Mouse (Mus musculus) erythroid progenitor cell, adult 5-6 weeks (primary cell): Measurements from ENCODE around the gene Sh3pxd2a. TPM values are rescaled to one million over a fixed set of nuclear protein-coding genes. Genes with fewer than 3 reads are reported as not detected.

Source experiments
- ATAC-seq: replicated peaks from 2 replicates; pipeline ENCODE4 v1.8.0; 2016; ENCODE audit warnings: moderate number of reproducible peaks, mild to moderate bottlenecking, moderate TSS enrichment, inconsistent platforms; ENCODE audit not compliant: poor library complexity, low FRiP score, severe bottlenecking
- total RNA-seq, 2 experiments: library from RNA; stranded (forward) in 1 of 2; stranded (reverse) in 1 of 2; fragments of 150-400 nt in 1 of 2; fragments of 186-747, 209-891 nt in 1 of 2; gene quantifications; 2 replicates each; pipeline versions ENCODE4 v1.2.3 to v1.2.4; 2015 to 2017; ENCODE audit warnings: low replicate concordance in 2 of 2

Gene Sh3pxd2a
- total RNA-seq, 2 experiments from 2014 or later: 1.1 to 6.3 TPM

DNA sequence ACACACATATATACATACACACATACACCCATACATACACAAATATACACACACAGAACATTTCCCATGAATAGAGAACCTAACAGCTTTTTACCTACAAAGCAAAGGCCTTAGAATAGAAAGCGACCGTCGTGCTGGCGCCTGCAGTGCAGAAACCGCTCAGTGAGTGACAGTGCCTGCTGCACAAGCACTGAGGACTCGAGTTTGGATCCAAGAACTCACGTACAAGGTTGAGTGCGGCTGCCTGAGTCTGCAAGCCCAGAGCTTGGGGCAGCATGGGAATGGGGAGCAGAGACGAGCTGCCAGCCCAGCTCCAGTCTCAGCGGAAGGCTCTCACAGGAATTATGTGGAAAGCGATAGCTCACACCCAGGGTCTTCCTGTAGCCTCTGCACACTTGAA lies 43.7 kb downstream of the Sh3pxd2a start:
- ATAC-seq: no peak

DNA sequence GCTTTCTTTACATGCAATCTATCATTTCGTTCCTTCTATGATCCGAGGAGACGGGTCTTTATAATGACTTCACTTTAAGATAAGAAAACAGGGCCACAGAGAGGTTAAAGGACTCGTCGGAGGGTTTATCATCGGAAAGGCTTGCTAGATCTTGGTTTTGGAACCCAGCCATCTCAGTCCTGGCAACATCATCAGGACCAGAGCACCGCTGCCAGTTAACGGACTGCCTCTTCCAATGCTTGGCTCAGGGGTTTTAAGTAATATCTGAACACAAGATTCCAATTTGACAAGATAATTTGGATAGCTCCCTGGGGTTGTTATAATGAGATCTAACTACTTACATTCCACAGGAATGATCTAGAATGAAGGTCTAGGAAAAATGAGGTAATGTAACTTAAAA lies 45.0 kb downstream of the Sh3pxd2a start:
- ATAC-seq: no peak

DNA sequence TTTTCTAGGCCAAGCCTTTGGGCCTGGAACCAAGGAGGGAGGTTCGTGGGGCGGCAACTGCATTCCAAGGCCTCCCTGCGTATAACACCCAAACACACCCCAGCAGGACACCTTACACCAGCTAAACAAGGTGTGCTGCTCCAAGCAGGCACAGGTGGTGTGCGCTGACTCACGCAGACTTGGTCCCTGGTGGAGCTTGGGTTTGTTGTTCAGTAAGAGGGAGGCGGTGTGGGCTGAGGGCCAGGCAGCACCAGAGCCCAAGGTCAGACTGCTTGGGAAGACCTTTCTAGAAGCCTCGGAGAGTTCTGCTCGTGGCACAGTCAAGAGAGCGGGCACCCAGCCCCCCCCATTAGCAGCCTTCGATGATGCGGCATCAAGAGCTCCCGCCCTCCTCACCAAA lies 48.0 kb downstream of the Sh3pxd2a start:
- no peak for ATAC-seq

DNA sequence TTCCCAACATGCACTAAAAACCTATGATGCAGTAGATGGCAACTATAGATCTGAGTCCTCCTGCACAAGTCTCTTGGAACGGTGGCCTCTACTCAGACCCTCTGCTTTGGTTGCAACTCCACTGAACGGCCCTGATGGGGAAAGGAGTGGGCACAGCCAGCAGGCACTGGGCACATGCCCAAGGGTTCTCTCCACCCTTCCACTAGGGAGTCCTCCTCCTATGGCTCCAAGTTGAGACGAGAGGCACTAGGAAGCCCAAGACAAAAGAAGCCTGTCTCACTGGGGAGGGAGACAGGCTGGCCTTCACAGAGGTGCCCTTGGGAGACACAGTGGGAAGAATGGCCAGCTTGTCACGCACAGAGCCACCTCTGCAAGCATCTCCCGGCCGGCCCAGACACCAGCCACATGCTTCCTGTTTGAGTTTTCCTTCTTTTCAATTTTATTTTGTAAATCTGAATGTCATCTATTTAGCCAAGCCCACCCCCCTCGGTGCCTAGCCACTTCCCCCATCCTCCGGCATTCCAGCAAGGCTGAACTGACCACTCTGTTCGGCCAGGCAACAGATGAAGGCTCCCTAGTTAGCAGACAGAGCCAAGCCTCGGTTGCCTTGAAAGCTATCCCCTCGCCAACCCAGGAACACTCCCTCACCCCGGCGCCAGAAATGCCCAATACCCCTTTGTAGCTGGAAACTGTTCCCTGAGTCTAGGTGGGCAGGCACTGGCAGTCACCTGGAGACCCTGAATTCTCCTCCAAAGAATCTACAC lies 49.9 kb downstream of the Sh3pxd2a start:
- no peak for ATAC-seq

DNA sequence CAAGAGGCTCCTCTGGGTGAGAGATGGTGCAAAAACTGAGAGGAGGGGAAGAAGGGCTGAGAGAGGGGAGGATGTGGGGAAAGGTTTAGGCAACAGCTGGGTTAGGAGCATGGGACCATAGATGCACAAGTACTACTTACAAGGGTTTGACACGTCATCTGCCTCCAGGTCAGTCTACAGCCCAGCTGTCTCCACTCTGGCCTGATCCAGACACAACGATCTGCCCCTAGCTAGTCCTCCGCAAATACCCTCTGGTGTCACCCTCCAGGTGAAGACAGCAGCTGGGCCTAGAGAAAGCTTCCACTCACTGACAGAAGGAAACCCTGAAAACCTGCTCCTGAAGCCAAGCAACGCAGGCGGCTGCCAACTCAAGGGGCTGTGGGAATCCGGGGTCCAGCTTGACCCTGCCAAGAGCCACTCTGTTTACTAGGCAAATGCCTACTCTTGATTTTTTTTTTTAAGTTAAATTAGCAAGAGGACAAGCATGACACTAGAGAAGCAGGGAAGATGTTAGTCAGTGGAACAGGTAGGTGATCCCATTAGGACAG lies 50.7 kb downstream of the Sh3pxd2a start:
- ATAC-seq: no peak

DNA sequence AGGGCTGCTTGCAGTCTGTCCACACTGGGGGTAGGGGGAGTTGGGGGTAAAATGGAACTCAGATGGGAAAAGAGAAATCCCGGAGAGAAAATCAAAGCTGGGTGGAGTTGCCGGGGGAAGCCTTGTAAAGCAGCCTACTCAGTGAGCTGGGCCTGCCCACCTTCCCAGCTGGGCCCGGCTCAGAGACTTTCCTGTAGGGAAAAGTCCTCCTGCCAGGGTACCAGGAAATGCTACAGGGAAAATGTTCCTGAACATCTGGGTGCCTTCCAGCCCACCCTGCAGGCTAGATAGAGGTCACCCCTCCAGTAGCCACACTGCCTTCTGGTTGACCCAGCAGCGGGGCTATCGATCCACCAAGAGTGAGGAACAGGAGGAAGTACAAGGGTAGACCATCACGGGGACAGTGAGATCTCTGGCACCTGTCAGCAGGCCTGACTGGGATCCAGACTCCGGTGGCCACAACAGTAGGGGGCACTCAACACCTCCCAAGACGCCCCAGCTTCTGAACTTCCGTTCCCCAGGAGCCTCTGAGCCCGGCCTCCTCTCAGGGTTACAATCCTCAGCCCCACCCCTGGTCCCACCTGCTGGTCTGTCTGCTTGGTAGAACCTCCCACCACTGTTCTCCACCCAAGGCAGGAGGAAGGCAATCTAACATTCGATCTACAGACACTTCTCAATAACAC lies 51.5 kb downstream of the Sh3pxd2a start:
- no peak for ATAC-seq

GRCm38 (mm10) chr19:47410301-47410700 lies 53.9 kb downstream of the Sh3pxd2a start:
- no peak for ATAC-seq

GRCm38 (mm10) chr19:47409142-47409541 lies 55.1 kb downstream of the Sh3pxd2a start:
- no peak for ATAC-seq

DNA sequence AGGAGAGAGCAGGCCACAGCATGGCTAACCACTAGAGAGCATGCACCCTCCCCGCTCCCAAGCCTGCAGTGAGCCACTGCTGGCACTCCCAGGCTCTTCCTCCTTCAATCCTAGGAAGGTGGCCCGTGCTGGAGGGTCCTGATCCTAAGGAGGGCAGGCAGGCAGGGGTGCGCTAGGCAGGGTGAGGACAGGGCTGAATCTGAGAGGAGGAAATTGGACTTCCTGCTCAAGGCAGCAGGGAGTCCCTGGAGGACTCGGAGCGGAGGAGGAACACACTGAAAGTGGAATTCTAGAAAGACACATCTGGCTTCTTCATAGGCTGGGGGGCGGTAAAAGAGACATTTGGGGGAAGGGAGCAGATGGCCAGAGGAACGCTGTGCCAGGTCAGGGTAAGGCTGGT lies 55.5 kb downstream of the Sh3pxd2a start:
- ATAC-seq: no peak

DNA sequence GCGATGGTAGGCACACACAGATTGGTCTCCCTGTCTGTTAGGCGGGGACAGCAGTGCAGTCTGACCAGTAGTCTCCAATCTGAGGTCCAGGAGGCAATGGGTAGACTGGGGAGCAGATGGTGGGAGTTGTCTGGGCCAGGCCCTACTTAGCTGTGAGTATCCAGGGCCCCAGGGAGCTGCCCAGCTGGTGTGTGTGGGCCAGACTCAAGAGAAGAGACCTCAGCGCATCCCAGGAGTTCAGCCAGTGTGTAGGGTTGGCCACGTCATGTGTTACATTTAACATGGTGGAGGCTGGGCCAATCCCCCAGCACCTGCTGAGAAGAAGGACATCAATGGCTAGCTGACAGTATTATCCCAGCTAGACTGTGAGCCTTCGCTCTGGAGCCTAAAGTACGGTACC lies 56.9 kb downstream of the Sh3pxd2a start:
- no peak for ATAC-seq

DNA sequence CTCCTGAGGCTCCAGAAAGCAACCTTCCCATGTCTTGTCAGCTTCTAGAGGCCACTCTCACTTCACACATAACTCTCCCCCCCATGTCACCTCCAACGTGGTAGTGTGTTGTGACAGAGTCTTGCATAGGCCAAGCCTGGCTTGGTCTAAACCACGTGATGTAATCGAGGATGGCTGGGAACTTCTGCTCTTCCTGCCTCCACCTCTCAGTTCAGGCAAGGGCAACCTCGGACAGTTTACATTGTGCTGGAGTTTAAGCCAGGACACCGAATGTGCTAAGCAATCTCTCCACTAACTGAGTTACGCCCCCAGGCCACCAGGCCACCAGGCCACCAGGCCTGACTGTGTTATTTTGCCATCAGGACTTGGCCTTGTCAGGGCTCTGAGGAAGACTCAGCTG lies 57.7 kb downstream of the Sh3pxd2a start:
- ATAC-seq: no peak

DNA sequence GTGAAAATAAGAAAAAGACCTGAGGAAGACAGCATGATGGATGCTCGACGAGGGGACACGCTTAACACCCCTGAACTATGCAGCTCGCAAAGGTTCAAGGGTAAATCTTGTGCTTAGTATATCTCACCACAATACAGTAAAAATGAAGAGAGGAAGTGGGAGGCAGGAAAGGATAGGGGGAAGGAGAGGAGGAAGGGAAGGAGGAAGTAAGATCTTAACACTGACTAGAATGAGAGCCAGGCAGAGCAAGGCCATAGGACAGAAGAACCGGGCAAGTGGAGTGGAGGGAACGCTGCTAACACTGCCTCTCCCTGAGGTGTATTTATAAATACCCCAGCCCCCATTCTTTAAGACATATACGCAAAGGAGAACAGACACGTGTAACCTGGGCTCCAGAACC lies 58.7 kb downstream of the Sh3pxd2a start:
- ATAC-seq: no peak

GRCm38 (mm10) chr19:47403391-47404379 lies 60.5 kb downstream of the Sh3pxd2a start:
- ATAC-seq: peak; percentile 27; the same call in 1 of the 2 replicates

DNA sequence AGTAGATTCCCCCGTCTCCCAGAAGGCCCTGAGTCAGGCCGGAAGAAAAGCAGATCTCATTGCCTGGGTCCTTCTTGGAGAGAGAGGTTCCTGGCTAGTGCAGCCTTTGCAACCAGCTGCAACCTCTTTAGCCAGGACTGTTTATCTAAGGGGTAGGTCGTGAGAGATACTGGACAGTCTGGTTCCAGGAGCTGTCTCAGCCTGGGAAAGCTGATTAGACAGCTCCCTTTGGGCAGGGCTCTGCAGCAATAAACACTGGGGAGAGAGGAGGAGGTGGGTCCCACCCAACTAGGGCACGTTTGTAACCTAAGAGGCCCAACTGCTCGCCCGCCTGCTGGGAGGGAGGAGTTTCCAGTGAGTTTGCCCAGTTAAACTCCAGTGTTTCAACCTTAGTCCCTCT lies 61.2 kb downstream of the Sh3pxd2a start:
- ATAC-seq: peak; percentile 95

- peak; percentile 59 for ATAC-seq
These were observed 61.7 kb downstream of the Sh3pxd2a start for GRCm38 (mm10) chr19:47402544-47402943.

DNA sequence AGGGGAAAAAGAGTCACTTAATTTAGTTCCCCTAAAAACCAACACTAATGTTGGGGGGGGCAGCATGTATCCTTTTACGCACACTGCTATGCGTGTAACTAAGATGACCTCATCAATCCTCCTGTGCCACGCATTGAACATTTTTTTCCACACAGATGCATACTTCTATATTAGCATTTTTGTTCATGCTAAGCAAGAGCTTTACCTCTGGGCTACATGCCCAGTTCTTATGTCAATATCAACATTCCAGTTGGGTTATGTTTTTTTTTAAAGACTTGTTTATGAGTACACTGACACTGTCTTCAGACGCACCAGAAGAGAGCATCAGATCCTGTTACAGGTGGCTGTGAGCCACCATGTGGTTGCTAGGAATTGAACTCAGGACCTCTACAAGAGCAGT lies 64.5 kb downstream of the Sh3pxd2a start:
- no peak for ATAC-seq

GRCm38 (mm10) chr19:47399029-47399428 lies 65.2 kb downstream of the Sh3pxd2a start:
- no peak for ATAC-seq

DNA sequence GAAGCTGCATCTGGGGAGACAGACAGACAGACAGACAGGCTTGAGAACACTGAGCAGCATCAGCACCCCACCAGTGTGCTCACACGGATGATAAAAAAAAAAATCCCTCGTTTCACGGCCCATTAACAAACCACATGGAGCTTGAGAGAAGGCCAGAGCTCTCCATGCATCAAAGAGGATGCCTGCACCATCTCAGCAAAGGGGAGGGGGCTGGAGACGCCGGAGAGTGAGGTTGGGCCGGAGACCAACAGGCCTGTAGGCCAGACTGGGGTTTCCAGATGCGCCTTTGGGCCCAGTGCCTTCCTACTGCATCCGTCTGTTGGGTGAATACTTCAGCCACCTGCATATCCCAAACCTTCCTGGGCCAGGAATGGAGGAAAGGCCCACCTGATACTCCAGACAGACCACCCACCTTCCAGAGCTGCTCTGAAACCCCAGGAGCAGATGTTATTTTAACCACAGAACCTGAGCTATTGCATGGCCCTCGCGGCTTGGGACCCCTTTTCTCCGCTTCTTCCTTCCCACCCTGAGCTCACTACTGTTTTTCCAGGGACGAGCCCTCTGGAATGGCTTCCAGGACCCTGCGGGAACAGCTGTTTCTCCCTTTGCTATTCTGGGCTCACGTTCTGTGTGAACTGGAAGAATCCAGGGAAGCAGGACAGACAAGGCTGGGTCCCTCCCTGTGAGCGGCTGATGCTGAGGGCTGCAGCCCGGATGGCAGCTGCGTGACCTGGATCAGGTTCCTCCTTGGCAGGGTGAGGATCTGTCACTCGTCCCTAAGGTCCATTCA lies 66.1 kb downstream of the Sh3pxd2a start:
- ATAC-seq: no peak

DNA sequence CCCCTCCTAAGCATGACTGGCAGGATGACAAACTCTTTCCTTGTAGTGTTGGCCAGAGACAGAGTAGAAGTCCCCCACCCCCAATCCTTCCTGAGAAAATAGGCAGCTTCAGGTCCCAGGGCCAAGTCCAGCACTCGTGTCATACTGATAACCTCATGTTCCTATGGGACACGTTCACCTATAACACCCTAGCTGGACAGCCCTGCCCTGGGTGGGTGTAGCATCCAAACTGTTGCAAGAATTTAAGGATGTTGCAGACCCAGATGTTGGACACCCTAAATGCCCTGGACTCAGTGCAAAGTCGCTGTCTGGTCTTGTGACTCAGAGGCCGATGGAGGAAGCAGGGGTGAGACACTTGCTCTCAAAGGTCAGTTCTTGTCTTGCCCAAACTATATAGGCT lies 68.9 kb downstream of the Sh3pxd2a start:
- no peak for ATAC-seq
